Mouse (Mus musculus): Measurements from ENCODE around the gene Cd300lg. TPM values are rescaled to one million over a fixed set of nuclear protein-coding genes. Genes with fewer than 3 reads are reported as not detected.

The Cd300lg gene
- polyA plus RNA-seq, 1 experiment: not detected

- Histone ChIP-seq H3K36me3 (ENCODE audit: control insufficient read depth, insufficient read depth) (no peaks in the 10 kb centered on the region), H3K27me3 (ENCODE audit: control insufficient read depth, insufficient read depth, insufficient read length) (peaks cover 29% of the 10 kb centered on the region), H3K4me3 (ENCODE audit: insufficient read depth, poor library complexity, severe bottlenecking) (no peak overlapping the region), H3K79me2 (ENCODE audit: control insufficient read depth, insufficient read depth) (no peaks in the 10 kb centered on the region), H3K79me3 (ENCODE audit: low read depth) (no peaks in the 10 kb centered on the region), H3ac (ENCODE audit: control insufficient read depth, insufficient read length, low read depth) (no peak overlapping the region)
- TF ChIP-seq MAX (IDR thresholded peaks at IDR 0.05) (no peak), MYOD1 (IDR thresholded peaks at IDR 0.05; ENCODE audit: control insufficient read depth, insufficient read length, low read depth) (no peak), CTCF (IDR thresholded peaks at IDR 0.05; ENCODE audit: control insufficient read depth, insufficient read depth, insufficient read length) (no peak), FOSL1 (IDR thresholded peaks at IDR 0.05; ENCODE audit: insufficient read depth, low read length, poor library complexity, severe bottlenecking) (no peak), USF1 (IDR thresholded peaks at IDR 0.05; ENCODE audit: low read depth) (no peak), CEBPB (IDR thresholded peaks at IDR 0.05; ENCODE audit: low read depth) (no peak), MYOG (IDR thresholded peaks at IDR 0.05; ENCODE audit: control insufficient read depth, extremely low read depth, insufficient read length) (no peak)
Observed at GRCm38 (mm10) chr11:102010140-102010539, 31.2 kb upstream of the Cd300lg start.

DNA sequence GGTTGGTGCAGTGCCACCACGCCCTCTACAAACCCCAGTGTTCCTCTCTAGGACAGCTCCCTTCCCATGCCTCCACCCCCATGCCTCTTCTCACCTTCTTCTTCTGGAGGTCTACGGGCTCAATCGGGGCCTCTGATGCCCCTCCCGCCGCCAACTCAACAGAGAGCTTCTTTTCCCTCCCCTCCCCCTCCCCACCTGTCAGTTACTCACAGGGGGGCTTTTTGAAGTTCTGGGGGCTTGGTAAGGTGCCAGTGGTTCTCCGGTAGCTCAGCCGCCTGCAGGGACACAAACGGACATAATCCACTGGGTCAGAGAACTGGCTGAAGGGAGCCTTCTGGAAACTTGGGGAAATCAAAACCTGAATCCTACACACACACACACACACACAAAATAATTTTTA lies 29.8 kb upstream of the Cd300lg start:
- H3K79me3 ChIP-seq (ENCODE audit: low read depth): no peaks in the 10 kb centered on the region
- H3K4me3 ChIP-seq (ENCODE audit: insufficient read depth, poor library complexity, severe bottlenecking): no peak overlapping the region
- no peak overlapping the region for H3ac ChIP-seq (ENCODE audit: control insufficient read depth, insufficient read length, low read depth)
- H3K36me3 ChIP-seq (ENCODE audit: control insufficient read depth, insufficient read depth): no peaks in the 10 kb centered on the region
- TF ChIP-seq MYOG (IDR thresholded peaks at IDR 0.05; ENCODE audit: control insufficient read depth, extremely low read depth, insufficient read length) (no peak), MAX (IDR thresholded peaks at IDR 0.05) (no peak), FOSL1 (IDR thresholded peaks at IDR 0.05; ENCODE audit: insufficient read depth, low read length, poor library complexity, severe bottlenecking) (no peak), CEBPB (IDR thresholded peaks at IDR 0.05; ENCODE audit: low read depth) (no peak), USF1 (IDR thresholded peaks at IDR 0.05; ENCODE audit: low read depth) (no peak), MYOD1 (IDR thresholded peaks at IDR 0.05; ENCODE audit: control insufficient read depth, insufficient read length, low read depth) (no peak), CTCF (IDR thresholded peaks at IDR 0.05; ENCODE audit: control insufficient read depth, insufficient read depth, insufficient read length) (no peak)
- no peaks in the 10 kb centered on the region for H3K79me2 ChIP-seq (ENCODE audit: control insufficient read depth, insufficient read depth)
- peaks cover 41% of the 10 kb centered on the region for H3K27me3 ChIP-seq (ENCODE audit: control insufficient read depth, insufficient read depth, insufficient read length)

GRCm38 (mm10) chr11:102013201-102013600 lies 28.1 kb upstream of the Cd300lg start:
- TF ChIP-seq CTCF (IDR thresholded peaks at IDR 0.05; ENCODE audit: control insufficient read depth, insufficient read depth, insufficient read length) (no peak), FOSL1 (IDR thresholded peaks at IDR 0.05; ENCODE audit: insufficient read depth, low read length, poor library complexity, severe bottlenecking) (no peak), MAX (IDR thresholded peaks at IDR 0.05) (no peak), MYOD1 (IDR thresholded peaks at IDR 0.05; ENCODE audit: control insufficient read depth, insufficient read length, low read depth) (no peak), MYOG (IDR thresholded peaks at IDR 0.05; ENCODE audit: control insufficient read depth, extremely low read depth, insufficient read length) (no peak), USF1 (IDR thresholded peaks at IDR 0.05; ENCODE audit: low read depth) (no peak)

GRCm38 (mm10) chr11:102015472-102015871 lies 25.8 kb upstream of the Cd300lg start:
- no peak overlapping the region for H3ac ChIP-seq (ENCODE audit: control insufficient read depth, insufficient read length, low read depth)
- H3K4me3 ChIP-seq (ENCODE audit: insufficient read depth, poor library complexity, severe bottlenecking): no peak overlapping the region
- TF ChIP-seq CTCF (IDR thresholded peaks at IDR 0.05; ENCODE audit: control insufficient read depth, insufficient read depth, insufficient read length) (no peak), MAX (IDR thresholded peaks at IDR 0.05) (no peak), USF1 (IDR thresholded peaks at IDR 0.05; ENCODE audit: low read depth) (no peak), MYOG (IDR thresholded peaks at IDR 0.05; ENCODE audit: control insufficient read depth, extremely low read depth, insufficient read length) (no peak), MYOD1 (IDR thresholded peaks at IDR 0.05; ENCODE audit: control insufficient read depth, insufficient read length, low read depth) (no peak), CEBPB (IDR thresholded peaks at IDR 0.05; ENCODE audit: low read depth) (no peak), FOSL1 (IDR thresholded peaks at IDR 0.05; ENCODE audit: insufficient read depth, low read length, poor library complexity, severe bottlenecking) (no peak)
- H3K27me3 ChIP-seq (ENCODE audit: control insufficient read depth, insufficient read depth, insufficient read length): peaks cover 51% of the 10 kb centered on the region
- no peaks in the 10 kb centered on the region for H3K36me3 ChIP-seq (ENCODE audit: control insufficient read depth, insufficient read depth)
- H3K79me3 ChIP-seq (ENCODE audit: low read depth): no peaks in the 10 kb centered on the region
- no peaks in the 10 kb centered on the region for H3K79me2 ChIP-seq (ENCODE audit: control insufficient read depth, insufficient read depth)

More at GRCm38 (mm10) chr11:102013201-102013600, 28.1 kb upstream of the Cd300lg start:
- no peaks in the 10 kb centered on the region for H3K79me2 ChIP-seq (ENCODE audit: control insufficient read depth, insufficient read depth)
- H3K27me3 ChIP-seq (ENCODE audit: control insufficient read depth, insufficient read depth, insufficient read length): peaks cover 40% of the 10 kb centered on the region
- no peaks in the 10 kb centered on the region for H3K36me3 ChIP-seq (ENCODE audit: control insufficient read depth, insufficient read depth)
- H3K79me3 ChIP-seq (ENCODE audit: low read depth): no peaks in the 10 kb centered on the region
- H3K4me3 ChIP-seq (ENCODE audit: insufficient read depth, poor library complexity, severe bottlenecking): no peak overlapping the region
- no peak overlapping the region for H3ac ChIP-seq (ENCODE audit: control insufficient read depth, insufficient read length, low read depth)

- TF ChIP-seq CTCF (IDR thresholded peaks at IDR 0.05; ENCODE audit: control insufficient read depth, insufficient read depth, insufficient read length) (no peak), MYOG (IDR thresholded peaks at IDR 0.05; ENCODE audit: control insufficient read depth, extremely low read depth, insufficient read length) (no peak), USF1 (IDR thresholded peaks at IDR 0.05; ENCODE audit: low read depth) (no peak), CEBPB (IDR thresholded peaks at IDR 0.05; ENCODE audit: low read depth) (no peak), FOSL1 (IDR thresholded peaks at IDR 0.05; ENCODE audit: insufficient read depth, low read length, poor library complexity, severe bottlenecking) (no peak), MAX (IDR thresholded peaks at IDR 0.05) (no peak), MYOD1 (IDR thresholded peaks at IDR 0.05; ENCODE audit: control insufficient read depth, insufficient read length, low read depth) (no peak)
- Histone ChIP-seq H3K4me3 (ENCODE audit: insufficient read depth, poor library complexity, severe bottlenecking) (no peak overlapping the region), H3K36me3 (ENCODE audit: control insufficient read depth, insufficient read depth) (no peaks in the 10 kb centered on the region), H3K79me2 (ENCODE audit: control insufficient read depth, insufficient read depth) (no peaks in the 10 kb centered on the region), H3K79me3 (ENCODE audit: low read depth) (no peaks in the 10 kb centered on the region), H3K27me3 (ENCODE audit: control insufficient read depth, insufficient read depth, insufficient read length) (peaks cover 53% of the 10 kb centered on the region), H3ac (ENCODE audit: control insufficient read depth, insufficient read length, low read depth) (no peak overlapping the region)
Observed at GRCm38 (mm10) chr11:102016136-102016535, 25.2 kb upstream of the Cd300lg start.

GRCm38 (mm10) chr11:102019736-102020135 lies 21.6 kb upstream of the Cd300lg start:
- TF ChIP-seq CTCF (IDR thresholded peaks at IDR 0.05; ENCODE audit: control insufficient read depth, insufficient read depth, insufficient read length) (no peak), USF1 (IDR thresholded peaks at IDR 0.05; ENCODE audit: low read depth) (no peak), MAX (IDR thresholded peaks at IDR 0.05) (no peak), FOSL1 (IDR thresholded peaks at IDR 0.05; ENCODE audit: insufficient read depth, low read length, poor library complexity, severe bottlenecking) (no peak), MYOD1 (IDR thresholded peaks at IDR 0.05; ENCODE audit: control insufficient read depth, insufficient read length, low read depth) (no peak), CEBPB (IDR thresholded peaks at IDR 0.05; ENCODE audit: low read depth) (no peak), MYOG (IDR thresholded peaks at IDR 0.05; ENCODE audit: control insufficient read depth, extremely low read depth, insufficient read length) (no peak)
- H3ac ChIP-seq (ENCODE audit: control insufficient read depth, insufficient read length, low read depth): no peak overlapping the region
- H3K36me3 ChIP-seq (ENCODE audit: control insufficient read depth, insufficient read depth): no peaks in the 10 kb centered on the region
- H3K4me3 ChIP-seq (ENCODE audit: insufficient read depth, poor library complexity, severe bottlenecking): no peak overlapping the region
- H3K79me3 ChIP-seq (ENCODE audit: low read depth): no peaks in the 10 kb centered on the region
- peaks cover 40% of the 10 kb centered on the region for H3K27me3 ChIP-seq (ENCODE audit: control insufficient read depth, insufficient read depth, insufficient read length)
- H3K79me2 ChIP-seq (ENCODE audit: control insufficient read depth, insufficient read depth): no peaks in the 10 kb centered on the region

All from C2C12 (cell line).